Mouse (Mus musculus) CH12.LX (cell line): ENCODE measurements around the gene Laptm4a. TPM values are rescaled to one million over a fixed set of nuclear protein-coding genes. Genes with fewer than 3 reads are reported as not detected.

ENCODE experiments used
- DNase-seq: peaks from one replicate; pipeline ENCODE4 v3.0.0-alpha.2; 2013; ENCODE audit errors: extremely low read depth
- H3K27ac ChIP-seq: 2 replicates; pipeline ENCODE4 v1.5.1; 2012; ENCODE audit warnings: low read depth, mild to moderate bottlenecking, control low read depth, moderate library complexity; ENCODE audit not compliant: insufficient read depth
- H3K27me3 ChIP-seq: replicated peaks from 2 replicates; pipeline ENCODE3; 2012; ENCODE audit warnings: inconsistent platforms
- H3K36me3 ChIP-seq, 2 experiments: replicated peaks in 1 of 2; 2 replicates each; pipeline versions ENCODE3 to v1.6.1; 2012; ENCODE audit warnings: inconsistent platforms in 1 of 2, low read length in 1 of 2, mild to moderate bottlenecking in 1 of 2, mixed read lengths in 1 of 2, moderate library complexity in 1 of 2; ENCODE audit not compliant: control insufficient read depth in 1 of 2, insufficient read depth in 1 of 2
- H3K4me1 ChIP-seq, 2 experiments: 2 replicates each; pipeline ENCODE4 v1.6.1; 2012; ENCODE audit warnings: inconsistent platforms in 1 of 2, moderate library complexity in 1 of 2; ENCODE audit not compliant: insufficient read depth in 2 of 2, control insufficient read depth in 1 of 2
- H3K4me2 ChIP-seq: 2 replicates; pipeline ENCODE4 v1.6.1; 2012; ENCODE audit warnings: low read depth, mild to moderate bottlenecking, control low read depth; ENCODE audit not compliant: poor library complexity, insufficient read depth, severe bottlenecking
- H3K4me3 ChIP-seq, 3 experiments: fragments of 150-350 bp in 1 of 3; sonication (generic) in 1 of 3; replicated peaks in 1 of 3; 2 replicates each; pipeline versions ENCODE3 to v1.5.1; 2011 to 2012; ENCODE audit warnings: low read depth in 2 of 3, low read length in 2 of 3, mild to moderate bottlenecking in 2 of 3, moderate library complexity in 2 of 3, control low read depth in 1 of 3, improper control_type of control experiment in 1 of 3, inconsistent platforms in 1 of 3, mixed read lengths in 1 of 3; ENCODE audit not compliant: poor library complexity in 1 of 3
- H3K79me2 ChIP-seq: replicated peaks from 2 replicates; pipeline ENCODE4 v1.6.1; 2012; ENCODE audit warnings: mild to moderate bottlenecking, moderate library complexity; ENCODE audit not compliant: control insufficient read depth, poor library complexity, insufficient read depth, severe bottlenecking; ENCODE audit errors: extremely low read depth
- H3K9ac ChIP-seq: 2 replicates; pipeline ENCODE4 v1.6.1; 2012; ENCODE audit warnings: low read depth, mild to moderate bottlenecking, control low read depth, moderate library complexity; ENCODE audit not compliant: insufficient read depth
- H3K9me3 ChIP-seq: replicated peaks from 2 replicates; pipeline ENCODE3; 2012; ENCODE audit warnings: low read length, inconsistent platforms, mixed read lengths
- ELF1 ChIP-seq: IDR thresholded peaks from 2 replicates; pipeline ENCODE4 v1.6.1; 2014; ENCODE audit warnings: low read depth, mild to moderate bottlenecking, inconsistent platforms, low read length, improper control_type of control experiment
- IRF4 ChIP-seq: IDR thresholded peaks from 2 replicates; pipeline ENCODE4 v1.6.1; 2014; ENCODE audit warnings: low read depth, mild to moderate bottlenecking, inconsistent platforms, low read length, improper control_type of control experiment
- JUND ChIP-seq: conservative IDR thresholded peaks from 2 replicates; pipeline ENCODE4 v1.6.1; 2011; ENCODE audit warnings: low read depth, low read length, improper control_type of control experiment
- MAFK ChIP-seq: IDR thresholded peaks from 2 replicates; pipeline ENCODE4 v1.6.1; 2011; ENCODE audit warnings: low read length, improper control_type of control experiment; ENCODE audit not compliant: insufficient replicate concordance
- MAX ChIP-seq: IDR thresholded peaks from 2 replicates; pipeline ENCODE4 v1.6.1; 2011; ENCODE audit warnings: low read length, improper control_type of control experiment
- MAZ ChIP-seq: IDR thresholded peaks from 2 replicates; pipeline ENCODE4 v1.6.1; 2012; ENCODE audit warnings: low read depth, mild to moderate bottlenecking, inconsistent platforms, low read length, improper control_type of control experiment, moderate library complexity
- MEF2A ChIP-seq: IDR thresholded peaks from 2 replicates; pipeline ENCODE4 v1.6.1; 2014; ENCODE audit warnings: low read depth, mild to moderate bottlenecking, inconsistent platforms, low read length, improper control_type of control experiment, borderline replicate concordance
- MXI1 ChIP-seq: IDR thresholded peaks from 2 replicates; pipeline ENCODE4 v1.6.1; 2011; ENCODE audit warnings: mild to moderate bottlenecking, low read depth, low read length, improper control_type of control experiment
- NELFE ChIP-seq: IDR thresholded peaks from 2 replicates; pipeline ENCODE4 v1.6.1; 2011; ENCODE audit warnings: low read depth, low read length, improper control_type of control experiment
- PAX5 ChIP-seq: IDR thresholded peaks from 2 replicates; pipeline ENCODE4 v1.6.1; 2012; ENCODE audit warnings: low read length, inconsistent platforms, mixed read lengths
- SMC3 ChIP-seq: IDR thresholded peaks from 2 replicates; pipeline ENCODE4 v1.6.1; 2011; ENCODE audit warnings: low read depth, low read length, improper control_type of control experiment
- USF2 ChIP-seq: conservative IDR thresholded peaks from 2 replicates; pipeline ENCODE4 v1.6.1; 2011; ENCODE audit warnings: low read depth, low read length, improper control_type of control experiment
- ZC3H11A ChIP-seq: IDR thresholded peaks from 2 replicates; pipeline ENCODE4 v1.6.1; 2012; ENCODE audit warnings: low read depth, mild to moderate bottlenecking, inconsistent platforms, low read length, improper control_type of control experiment
- ZKSCAN1 ChIP-seq: IDR thresholded peaks from 2 replicates; pipeline ENCODE4 v1.6.1; 2012; ENCODE audit warnings: low read depth, inconsistent platforms, low read length, improper control_type of control experiment, borderline replicate concordance
- dilution Hi-C: fragments of 300-500 bp; cut with MboI; formaldehyde crosslinking; loops from 2 replicates; pipeline ENCODE4 v1.14.3; 2020; ENCODE audit warnings: low sequenced_read_pairs; ENCODE audit not compliant: extremely low pct_unique_long_range_greater_than_20kb, extremely low pct_ligation_motif_present
- in situ Hi-C: fragments of 300-500 bp; cut with MboI; formaldehyde crosslinking; loops from 3 replicates; pipeline ENCODE4 v1.14.3; 2019; ENCODE audit warnings: low sequenced_read_pairs, low pct_ligation_motif_present, low pct_unique_long_range_greater_than_20kb, mixed read lengths
- polyA plus RNA-seq: library from polyadenylated mRNA; unstranded; fragments of >175 nt; gene quantifications from 2 replicates; pipeline ENCODE4 v1.2.1, GENCODE M21; 2012; ENCODE audit warnings: low read depth; ENCODE audit not compliant: insufficient read length
- total RNA-seq, 2 experiments: library from RNA; depleted of rRNA; stranded (reverse); fragments of 300-350 nt in 1 of 2; fragments of >200 nt in 1 of 2; gene quantifications; 2 replicates each; pipeline ENCODE4 v1.2.3; 2012 to 2014

Laptm4a gene
- total and polyA plus RNA-seq, 3 experiments, result 48.3 to 73.8 (median 64.5) TPM

DNA sequence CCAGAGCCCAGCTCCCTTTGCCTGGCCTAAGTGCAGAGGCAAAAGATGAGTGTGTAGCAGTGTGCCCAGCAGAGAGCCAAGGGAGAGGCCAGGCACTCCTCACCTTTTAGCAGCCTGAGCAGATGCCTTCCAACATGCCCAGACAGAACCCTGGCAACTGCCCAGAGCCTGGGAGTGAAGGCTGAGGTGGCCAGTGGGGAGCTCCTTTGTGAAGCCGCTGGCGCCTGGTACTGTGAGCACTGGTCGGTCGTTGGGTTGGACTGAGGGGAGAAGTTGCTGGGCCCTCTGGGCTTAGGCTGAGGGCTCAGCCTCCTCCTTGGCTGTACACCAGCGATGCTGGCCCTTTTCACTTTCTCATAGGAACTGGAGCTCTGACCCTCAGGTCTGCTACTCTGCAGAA is 5.1 kb upstream of the Laptm4a start:
- Histone ChIP-seq H3K4me3 (no peak overlapping the region), H3K27me3 (no peaks in the 10 kb centered on the region), H3K9me3 (no peaks in the 10 kb centered on the region), H3K79me2 (no peaks in the 10 kb centered on the region), H3K36me3 (peaks cover 0 to 3% of the 10 kb centered on the region in 2 experiments), H3K4me1 (peaks cover 3 to 22% of the 10 kb centered on the region in 2 experiments; a peak in 3 of 4 replicates), H3K9ac (no peak overlapping the region), H3K4me2 (no peak overlapping the region), H3K27ac (no peak overlapping the region)
- in situ Hi-C loops (no loop called here), dilution Hi-C loops (no loop called here)
- TF ChIP-seq IRF4 (no peak), MAZ (no peak), MEF2A (no peak), ZC3H11A (no peak), ELF1 (no peak), JUND (no peak), SMC3 (no peak), USF2 (no peak), MAX (no peak), ZKSCAN1 (no peak), NELFE (no peak), MAFK (no peak)
- DNase-seq, result no peak

DNA sequence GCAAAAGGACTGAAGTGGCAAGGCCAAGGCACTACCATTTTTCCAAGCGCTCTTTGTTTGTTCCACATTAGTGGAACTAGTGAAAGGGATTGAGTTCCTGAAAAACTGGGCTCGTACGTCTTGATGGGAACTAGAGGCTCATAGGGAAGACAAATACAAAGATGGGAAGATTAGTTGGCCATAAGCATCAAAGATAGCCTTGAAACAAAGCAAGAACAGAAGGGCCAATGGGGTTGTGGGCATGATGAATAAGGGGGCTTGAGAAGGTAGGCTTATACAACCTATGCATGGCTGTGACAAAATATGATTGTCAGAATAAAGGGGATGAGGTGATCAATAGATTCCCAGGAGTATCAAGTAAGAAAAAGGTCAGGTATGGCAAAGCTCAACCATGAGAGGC is 2.2 kb upstream of the Laptm4a start:
- dilution Hi-C loops, result no loop called here
- H3K4me1 ChIP-seq, result peaks cover under 1 to 19% of the 10 kb centered on the region in 2 experiments; a peak in 3 of 4 replicates
- peaks cover 19% of the 10 kb centered on the region for H3K79me2 ChIP-seq
- H3K4me3 ChIP-seq, result no peak overlapping the region
- in situ Hi-C loops, result no loop called here
- TF ChIP-seq MXI1 (no peak), ZC3H11A (no peak), PAX5 (no peak), USF2 (no peak), SMC3 (no peak)
- TF ChIP-seq, all 38 proteins: peak for 0
- Histone ChIP-seq H3K9ac (no peak overlapping the region), H3K36me3 (peaks cover 0 to 7% of the 10 kb centered on the region in 2 experiments), H3K27me3 (no peaks in the 10 kb centered on the region), H3K9me3 (no peaks in the 10 kb centered on the region), H3K4me2 (no peak overlapping the region), H3K27ac (no peak overlapping the region)
- DNase-seq, result no peak
